Mouse (Mus musculus): ENCODE data around the gene Zmiz2. TPM values are rescaled to one million over a fixed set of nuclear protein-coding genes. Genes with fewer than 3 reads are reported as not detected.
"Not testable (repeated sequence)": the region's sequence is repeated elsewhere in the genome, so short reads cannot be mapped to it uniquely, and the experiment has no call there.

The Zmiz2 gene
- polyA plus RNA-seq, 1 experiment from 2014 or later = 33.5 TPM

DNA sequence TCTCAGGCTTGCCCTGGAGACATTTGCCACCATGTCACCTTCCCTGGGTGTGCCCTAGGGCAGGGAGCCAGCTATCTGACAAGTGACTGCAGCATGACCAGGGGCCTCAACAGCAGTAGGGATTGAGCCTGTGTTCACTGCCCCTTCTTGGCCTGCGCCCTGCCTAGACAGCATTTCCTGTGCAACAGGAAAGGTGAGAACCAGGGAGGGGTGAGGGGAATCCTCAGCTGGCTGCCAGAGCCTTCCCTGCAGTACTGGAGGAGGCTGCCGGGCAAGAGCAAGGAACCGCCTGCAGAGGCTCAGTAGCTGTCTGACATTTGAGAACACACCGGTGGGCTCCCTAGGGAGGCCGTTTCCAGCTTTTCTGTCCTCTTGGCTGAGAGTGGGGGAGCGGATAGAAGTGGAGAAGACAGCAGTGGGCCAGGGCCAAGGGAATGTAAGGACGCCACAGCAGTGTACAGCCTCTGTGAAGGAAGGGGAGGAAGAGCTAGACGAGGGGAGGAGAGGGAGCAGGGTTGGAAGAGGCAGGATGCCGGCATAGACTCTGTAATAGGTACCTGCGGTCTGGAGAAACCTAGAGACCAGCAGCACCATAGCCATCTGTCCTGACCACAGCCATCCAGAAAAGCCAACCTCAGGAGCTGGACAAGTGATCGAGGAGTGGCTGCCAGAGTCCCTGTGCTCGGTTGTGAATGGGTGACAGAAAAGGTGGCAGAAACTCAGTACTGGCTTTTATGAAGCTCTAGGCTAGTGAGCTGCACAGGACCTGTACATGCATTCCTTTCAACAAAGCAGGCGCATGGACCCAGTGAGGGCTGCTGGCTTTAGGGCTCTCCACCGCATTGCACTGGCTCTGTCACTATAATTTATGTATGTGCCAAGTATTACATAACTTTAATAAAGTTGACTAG, 17.6 kb downstream of the Zmiz2 start:
- no peak for DNase-seq (ENCODE audit: low spot score)
- H3K9ac ChIP-seq = peak overlapping the region; percentile 20; the same call in 1 of the 2 replicates
- H3K27me3 ChIP-seq (ENCODE audit: control insufficient read depth, insufficient read depth, low read length) = no peaks in the 10 kb centered on the region
- H3K4me3 ChIP-seq (replicated peaks; ENCODE audit: low read length) = no peak overlapping the region
- no peak overlapping the region for H3K4me2 ChIP-seq (replicated peaks)
- H3K27ac ChIP-seq = peak overlapping the region; percentile 71
- ATAC-seq (ENCODE audit: low FRiP score) = peak; percentile 15; the same call in 1 of the 2 replicates
- 49% methylated on average over 14 of the region's 14 CpGs for WGBS
- H3K36me3 ChIP-seq (replicated peaks; ENCODE audit: control insufficient read depth, insufficient read depth) = peaks cover 49% of the 10 kb centered on the region
- no peaks in the 10 kb centered on the region for H3K9me3 ChIP-seq (ENCODE audit: control insufficient read depth, low read length)
- peaks cover 4% of the 10 kb centered on the region; the same call in 1 of the 2 replicates for H3K4me1 ChIP-seq (replicated peaks; ENCODE audit: control insufficient read depth, insufficient read depth, low read length)

DNA sequence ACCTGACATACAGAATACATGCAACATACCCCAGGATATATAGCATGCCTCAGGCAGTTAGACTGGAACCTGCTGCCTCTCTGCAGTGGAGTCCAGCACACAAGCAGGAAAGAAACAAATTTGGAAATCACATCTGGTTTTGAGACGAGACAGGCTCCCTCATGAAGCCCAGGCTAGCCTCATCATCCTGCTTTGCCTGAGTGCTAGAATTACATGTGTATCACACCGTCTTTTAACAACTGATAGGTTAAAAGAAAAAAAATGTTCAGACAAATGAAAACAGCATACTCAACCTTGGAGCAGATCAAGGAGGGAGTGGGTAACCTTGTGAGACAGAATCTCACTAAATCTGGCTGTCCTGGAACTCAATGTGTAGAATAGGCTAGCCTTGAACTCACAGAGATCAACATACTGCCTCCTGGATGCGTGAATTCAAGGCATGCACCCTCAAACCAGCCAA, 18.3 kb downstream of the Zmiz2 start:
- DNase-seq (ENCODE audit: low spot score) = no peak
- Histone ChIP-seq H3K9me3 (ENCODE audit: control insufficient read depth, low read length) (no peaks in the 10 kb centered on the region), H3K4me3 (replicated peaks; ENCODE audit: low read length) (no peak overlapping the region), H3K27ac (0 out of 2 replicates have a peak overlapping the region, but pooled peaks have one; percentile 71), H3K4me1 (replicated peaks; ENCODE audit: control insufficient read depth, insufficient read depth, low read length) (peaks cover 4% of the 10 kb centered on the region; the same call in 1 of the 2 replicates), H3K4me2 (replicated peaks) (no peak overlapping the region), H3K9ac (no peak overlapping the region), H3K36me3 (replicated peaks; ENCODE audit: control insufficient read depth, insufficient read depth) (peaks cover 43% of the 10 kb centered on the region), H3K27me3 (ENCODE audit: control insufficient read depth, insufficient read depth, low read length) (no peaks in the 10 kb centered on the region)
- ATAC-seq (ENCODE audit: low FRiP score) = no peak
- WGBS = 90% methylated on average over 3 of the region's 3 CpGs

DNA sequence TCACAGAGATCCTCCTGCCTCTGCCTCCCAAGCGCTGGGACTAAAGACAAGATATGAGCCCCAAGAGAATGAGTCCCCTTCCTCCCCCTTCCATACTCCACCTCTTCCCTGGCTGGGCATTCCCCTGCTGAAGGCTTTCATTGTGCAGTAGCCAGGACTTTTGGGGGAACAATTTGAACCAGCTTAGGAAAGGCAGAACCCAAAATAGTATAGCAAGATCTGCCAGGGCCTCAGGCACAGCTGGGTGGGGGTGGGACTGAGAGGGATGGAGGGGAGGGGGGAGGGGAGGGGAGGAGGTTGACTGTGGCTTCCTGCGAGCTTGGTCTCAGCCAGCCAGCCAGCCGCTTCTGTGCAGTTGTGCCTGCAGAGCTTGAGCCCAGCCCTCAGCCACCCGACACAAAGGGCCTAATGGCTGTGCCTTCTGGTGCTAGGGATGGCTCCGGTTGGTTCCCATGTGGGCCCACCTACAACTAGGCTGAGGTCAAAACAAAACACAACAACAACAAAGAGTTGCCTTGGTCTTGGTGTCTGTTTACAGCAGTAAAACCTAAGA, 21.3 kb downstream of the Zmiz2 start:
- no peak overlapping the region for H3K27ac ChIP-seq
- 45% methylated on average over 5 of the region's 5 CpGs for WGBS
- peaks cover 10% of the 10 kb centered on the region for H3K4me1 ChIP-seq (replicated peaks; ENCODE audit: control insufficient read depth, insufficient read depth, low read length)

DNA sequence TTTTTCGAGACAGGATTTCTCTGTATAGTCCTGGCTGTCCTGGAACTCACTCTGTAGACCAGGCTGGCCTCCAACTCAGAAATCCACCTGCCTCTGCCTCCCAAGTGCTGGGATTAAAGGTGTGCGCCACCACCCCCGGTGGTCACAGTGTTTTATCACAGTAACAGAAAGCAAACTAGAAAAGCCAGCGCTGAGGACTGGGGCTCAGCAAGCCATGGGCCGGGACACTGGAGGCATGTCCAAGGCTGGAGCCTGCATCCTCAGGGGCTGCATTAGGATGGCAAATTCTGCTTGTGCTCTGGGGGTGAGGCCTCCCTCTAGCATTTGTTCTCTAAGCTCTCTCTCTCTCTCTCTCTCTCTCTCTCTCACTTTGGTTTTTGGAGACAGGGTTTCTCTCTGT, 21.9 kb downstream of the Zmiz2 start:
- H3K27ac ChIP-seq; H3K9me3 ChIP-seq (ENCODE audit: control insufficient read depth, low read length); H3K27me3 ChIP-seq (ENCODE audit: control insufficient read depth, insufficient read depth, low read length); H3K4me3 ChIP-seq (replicated peaks; ENCODE audit: low read length); H3K4me1 ChIP-seq (replicated peaks; ENCODE audit: control insufficient read depth, insufficient read depth, low read length); H3K4me2 ChIP-seq (replicated peaks); H3K36me3 ChIP-seq (replicated peaks; ENCODE audit: control insufficient read depth, insufficient read depth); ATAC-seq (ENCODE audit: low FRiP score); H3K9ac ChIP-seq; DNase-seq (ENCODE audit: low spot score): not testable (repeated sequence)
- 88% methylated on average over 5 of the region's 5 CpGs for WGBS

More for the DNA sequence above, 21.3 kb downstream of the Zmiz2 start:
- no peak overlapping the region for H3K9ac ChIP-seq
- no peaks in the 10 kb centered on the region for H3K9me3 ChIP-seq (ENCODE audit: control insufficient read depth, low read length)
- peaks cover 13% of the 10 kb centered on the region for H3K36me3 ChIP-seq (replicated peaks; ENCODE audit: control insufficient read depth, insufficient read depth)
- no peak overlapping the region for H3K4me2 ChIP-seq (replicated peaks)
- H3K4me3 ChIP-seq (replicated peaks; ENCODE audit: low read length) = no peak overlapping the region
- no peaks in the 10 kb centered on the region for H3K27me3 ChIP-seq (ENCODE audit: control insufficient read depth, insufficient read depth, low read length)
- DNase-seq (ENCODE audit: low spot score) (no peak), ATAC-seq (ENCODE audit: low FRiP score) (no peak)

DNA sequence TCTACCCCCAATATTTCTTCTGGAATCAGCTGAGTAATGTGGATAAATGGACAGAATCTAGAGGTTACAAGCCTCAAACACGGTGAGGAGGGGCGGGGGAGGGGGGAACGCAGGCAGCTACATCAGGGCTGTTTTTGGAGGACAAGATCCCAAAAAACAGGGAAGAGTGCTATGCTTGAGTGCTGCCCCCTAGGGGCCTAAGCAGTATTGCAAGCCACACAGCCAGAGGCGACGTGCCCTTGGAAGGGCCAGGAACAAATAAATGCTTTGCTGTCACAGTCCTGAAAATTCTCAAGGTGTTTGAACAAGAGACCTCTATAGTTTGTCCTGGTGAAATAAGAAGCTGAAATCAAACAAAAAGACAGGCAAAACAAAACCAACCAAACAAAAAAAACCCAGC, 22.8 kb downstream of the Zmiz2 start:
- no peaks in the 10 kb centered on the region for H3K36me3 ChIP-seq (replicated peaks; ENCODE audit: control insufficient read depth, insufficient read depth)
- DNase-seq (ENCODE audit: low spot score) (peak; percentile 83), ATAC-seq (ENCODE audit: low FRiP score) (no peak)
- no peak overlapping the region for H3K27ac ChIP-seq
- H3K9ac ChIP-seq = no peak overlapping the region
- 2% methylated on average over 5 of the region's 5 CpGs for WGBS
- peaks cover 8% of the 10 kb centered on the region for H3K4me1 ChIP-seq (replicated peaks; ENCODE audit: control insufficient read depth, insufficient read depth, low read length)
- H3K4me3 ChIP-seq (replicated peaks; ENCODE audit: low read length) = no peak overlapping the region
- H3K27me3 ChIP-seq (ENCODE audit: control insufficient read depth, insufficient read depth, low read length) = no peaks in the 10 kb centered on the region
- H3K9me3 ChIP-seq (ENCODE audit: control insufficient read depth, low read length) = no peaks in the 10 kb centered on the region
- no peak overlapping the region for H3K4me2 ChIP-seq (replicated peaks)

DNA sequence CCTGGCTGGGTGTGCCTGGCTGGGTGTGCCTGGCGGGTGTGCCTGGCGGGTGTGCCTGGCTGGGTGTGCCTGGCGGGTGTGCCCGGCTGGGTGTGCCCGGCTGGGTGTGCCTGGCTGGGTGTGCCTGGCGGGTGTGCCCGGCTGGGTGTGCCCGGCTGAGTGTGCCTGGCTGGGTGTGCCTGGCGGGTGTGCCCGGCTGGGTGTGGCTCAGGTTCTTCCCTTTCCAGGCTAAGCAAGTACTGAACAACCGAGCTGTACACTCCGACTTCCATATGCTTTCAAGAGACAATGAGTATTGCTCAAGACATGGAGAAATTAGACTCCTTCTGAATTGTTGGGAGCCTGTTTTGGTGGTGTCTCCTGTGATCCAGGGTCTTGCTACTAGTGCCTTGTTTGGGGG, 24.4 kb downstream of the Zmiz2 start:
- Histone ChIP-seq H3K4me1 (replicated peaks; ENCODE audit: control insufficient read depth, insufficient read depth, low read length) (peaks cover 23% of the 10 kb centered on the region), H3K9me3 (ENCODE audit: control insufficient read depth, low read length) (no peaks in the 10 kb centered on the region), H3K36me3 (replicated peaks; ENCODE audit: control insufficient read depth, insufficient read depth) (peaks cover 8% of the 10 kb centered on the region), H3K27ac (no peak overlapping the region), H3K4me3 (replicated peaks; ENCODE audit: low read length) (no peak overlapping the region), H3K9ac (no peak overlapping the region), H3K27me3 (ENCODE audit: control insufficient read depth, insufficient read depth, low read length) (no peaks in the 10 kb centered on the region), H3K4me2 (replicated peaks) (no peak overlapping the region)
- ATAC-seq (ENCODE audit: low FRiP score) (no peak), DNase-seq (ENCODE audit: low spot score) (no peak)
- WGBS = 97% methylated on average over 12 of the region's 12 CpGs

DNA sequence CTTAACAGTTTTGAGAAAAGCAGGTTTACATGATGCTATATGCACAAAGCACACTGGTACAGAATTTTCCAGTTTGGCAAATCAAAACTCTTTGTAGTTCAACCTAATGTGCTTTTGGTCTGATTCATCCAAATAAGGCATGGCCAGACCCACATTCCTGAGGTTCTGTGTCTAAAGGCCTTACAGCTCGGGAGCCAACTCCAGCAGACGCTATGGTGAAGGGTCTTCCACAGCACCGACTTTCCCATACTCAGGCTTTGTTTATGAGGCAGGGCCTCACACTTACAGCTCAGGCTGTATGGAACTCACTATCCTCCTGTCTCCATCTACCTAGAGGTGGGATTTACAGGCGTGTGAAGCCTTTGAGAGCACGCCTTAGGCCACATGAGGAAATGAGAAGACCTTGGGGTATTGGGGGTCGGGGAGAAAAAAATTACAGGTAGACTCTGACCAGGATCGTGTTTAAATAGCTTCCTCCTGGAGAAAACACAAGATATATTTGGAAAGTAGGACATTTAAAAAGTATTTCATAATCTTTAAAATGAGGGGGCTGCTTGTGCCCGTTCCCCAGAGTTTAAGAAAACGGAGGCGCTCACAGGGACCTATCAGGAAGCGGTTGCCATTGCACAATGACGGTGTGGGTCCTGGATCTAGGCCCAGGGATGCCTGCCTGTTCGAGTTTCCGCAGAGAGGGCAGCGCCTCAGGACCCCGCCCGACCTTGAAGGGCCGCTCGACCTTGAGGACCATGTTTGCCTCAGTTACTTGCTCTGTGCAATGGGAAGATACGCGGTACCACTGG, 26.1 kb downstream of the Zmiz2 start, which contains the start of gene Ppia:
TSS of gene Ppia (plus strand) at position 693 of the 800 bp plus-strand sequence.
- ATAC-seq (ENCODE audit: low FRiP score) (no peak; the same call in 1 of the 2 replicates), DNase-seq (ENCODE audit: low spot score) (no peak)
- Histone ChIP-seq H3K36me3 (replicated peaks; ENCODE audit: control insufficient read depth, insufficient read depth) (peaks cover 23% of the 10 kb centered on the region), H3K27ac (peak within 1 kb of the TSS; percentile 96), H3K4me1 (replicated peaks; ENCODE audit: control insufficient read depth, insufficient read depth, low read length) (peaks cover 28% of the 10 kb centered on the region), H3K27me3 (ENCODE audit: control insufficient read depth, insufficient read depth, low read length) (no peaks in the 10 kb centered on the region), H3K9me3 (ENCODE audit: control insufficient read depth, low read length) (no peaks in the 10 kb centered on the region), H3K9ac (peak within 1 kb of the TSS; percentile 98), H3K4me3 (replicated peaks; ENCODE audit: low read length) (peak within 1 kb of the TSS; percentile 90), H3K4me2 (replicated peaks) (peak within 1 kb of the TSS; percentile 88)
- WGBS = 11% methylated on average over 21 of the region's 21 CpGs

DNA sequence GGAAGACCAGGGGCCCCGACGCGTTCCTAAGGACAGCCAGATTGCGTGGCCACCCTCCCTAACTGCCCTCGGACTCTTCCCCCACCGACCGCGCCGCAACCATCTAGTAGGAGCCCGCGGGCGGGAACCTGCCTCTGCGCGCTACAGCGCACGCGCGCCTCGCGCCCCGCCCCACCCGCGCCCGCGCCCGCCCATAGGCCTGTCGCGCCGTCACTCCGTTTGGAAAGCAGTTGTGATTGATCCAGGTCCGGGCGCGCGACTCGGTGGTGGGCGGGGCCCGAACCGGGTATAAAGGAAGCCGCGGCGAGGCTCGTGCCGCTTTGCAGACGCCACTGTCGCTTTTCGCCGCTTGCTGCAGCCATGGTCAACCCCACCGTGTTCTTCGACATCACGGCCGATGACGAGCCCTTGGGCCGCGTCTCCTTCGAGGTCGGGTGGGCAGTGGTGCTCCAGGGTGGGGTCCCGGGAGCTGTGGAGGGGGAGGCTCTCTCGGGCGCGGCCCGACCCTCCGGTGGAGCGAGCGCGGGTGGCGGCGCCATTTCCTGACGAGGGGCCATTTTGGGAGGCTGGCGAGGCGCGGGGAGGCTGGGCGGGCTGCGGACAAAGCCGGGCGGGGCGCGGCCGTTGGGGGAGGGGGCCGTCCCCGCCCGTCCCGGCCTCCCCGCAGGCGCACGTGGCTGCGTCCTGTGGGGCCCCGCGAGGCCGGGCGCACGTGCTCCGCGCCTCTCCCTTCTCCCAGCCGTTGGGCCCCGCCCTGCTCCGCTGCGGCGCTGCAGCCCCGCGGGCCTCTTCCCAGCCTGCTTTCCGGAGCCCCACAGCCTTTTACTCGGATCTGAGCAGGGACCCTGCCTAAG, 26.9 kb downstream of the Zmiz2 start:
- Histone ChIP-seq H3K27me3 (ENCODE audit: control insufficient read depth, insufficient read depth, low read length) (no peaks in the 10 kb centered on the region), H3K4me3 (replicated peaks; ENCODE audit: low read length) (peak overlapping the region; percentile 90), H3K27ac (peak overlapping the region; percentile 96), H3K4me1 (replicated peaks; ENCODE audit: control insufficient read depth, insufficient read depth, low read length) (peaks cover 28% of the 10 kb centered on the region), H3K36me3 (replicated peaks; ENCODE audit: control insufficient read depth, insufficient read depth) (peaks cover 32% of the 10 kb centered on the region), H3K9ac (peak overlapping the region; percentile 98), H3K4me2 (replicated peaks) (peak overlapping the region; percentile 88), H3K9me3 (ENCODE audit: control insufficient read depth, low read length) (no peaks in the 10 kb centered on the region)
- ATAC-seq (ENCODE audit: low FRiP score) = peak; percentile 97
- peak; percentile 96 for DNase-seq (ENCODE audit: low spot score)
- under 1% methylated on average over 84 of the region's 102 CpGs for WGBS

Measured in hindbrain, embryonic 14.5 days (tissue).